Mouse (Mus musculus): ENCODE data around the gene Nudt8. TPM values are rescaled to one million over a fixed set of nuclear protein-coding genes. Genes with fewer than 3 reads are reported as not detected.
"Not testable (repeated sequence)": the region's sequence is repeated elsewhere in the genome, so short reads cannot be mapped to it uniquely, and the experiment has no call there.

The Nudt8 gene
- total RNA-seq, 1 experiment: 22.4 TPM

- no peaks in the 10 kb centered on the region for H3K36me3 ChIP-seq (ENCODE audit: control insufficient read depth, insufficient read depth, low read length, poor library complexity, severe bottlenecking)
- no peak overlapping the region for H3K4me3 ChIP-seq (ENCODE audit: insufficient read depth in 1 of 2, low read depth in 1 of 2, low read length in 2 of 2, poor library complexity in 1 of 2, severe bottlenecking in 1 of 2)
- no peaks in the 10 kb centered on the region for H3K4me1 ChIP-seq (ENCODE audit: control insufficient read depth in 2 of 2, insufficient read depth in 2 of 2, low read length in 2 of 2, poor library complexity in 1 of 2)
- DNase-seq (ENCODE audit: low read depth, low spot score): no peak
- H3K9ac ChIP-seq (ENCODE audit: insufficient read depth, low read depth, low read length, poor library complexity, severe bottlenecking): no peak overlapping the region
- TF ChIP-seq CHD2 (IDR thresholded peaks at IDR 0.05; ENCODE audit: low read depth, low read length) (no peak), ZNF384 (IDR thresholded peaks at IDR 0.05; ENCODE audit: low read depth, low read length) (no peak), HCFC1 (IDR thresholded peaks at IDR 0.05; ENCODE audit: borderline replicate concordance, insufficient read depth, low read length) (no peak)
- no peaks in the 10 kb centered on the region for H3K9me3 ChIP-seq (ENCODE audit: control insufficient read depth, insufficient read depth, low read depth, low read length)
- no peak overlapping the region for H3K27ac ChIP-seq (ENCODE audit: insufficient read depth, low read depth, low read length, poor library complexity, severe bottlenecking)
- in situ Hi-C loops (cut with MboI; ENCODE audit: low sequenced_read_pairs in 2 of 2, unreplicated experiment in 2 of 2): no loop called here
Observed at GRCm38 (mm10) chr19:3955804-3956203, 44.6 kb upstream of the Nudt8 start.

- in situ Hi-C loops (cut with MboI; ENCODE audit: low sequenced_read_pairs in 2 of 2, unreplicated experiment in 2 of 2); H3K27ac ChIP-seq (ENCODE audit: insufficient read depth, low read depth, low read length, poor library complexity, severe bottlenecking); DNase-seq (ENCODE audit: low read depth, low spot score); H3K9me3 ChIP-seq (ENCODE audit: control insufficient read depth, insufficient read depth, low read depth, low read length); H3K36me3 ChIP-seq (ENCODE audit: control insufficient read depth, insufficient read depth, low read length, poor library complexity, severe bottlenecking); H3K4me1 ChIP-seq (ENCODE audit: control insufficient read depth in 2 of 2, insufficient read depth in 2 of 2, low read length in 2 of 2, poor library complexity in 1 of 2); H3K4me3 ChIP-seq (ENCODE audit: insufficient read depth in 1 of 2, low read depth in 1 of 2, low read length in 2 of 2, poor library complexity in 1 of 2, severe bottlenecking in 1 of 2); H3K9ac ChIP-seq (ENCODE audit: insufficient read depth, low read depth, low read length, poor library complexity, severe bottlenecking): not testable (repeated sequence)
Observed at GRCm38 (mm10) chr19:3957296-3958036, 42.9 kb upstream of the Nudt8 start.

- H3K9ac ChIP-seq (ENCODE audit: insufficient read depth, low read depth, low read length, poor library complexity, severe bottlenecking): no peak within 1 kb of the TSS
- H3K27ac ChIP-seq (ENCODE audit: insufficient read depth, low read depth, low read length, poor library complexity, severe bottlenecking): peak within 1 kb of the TSS; percentile 5; the same call in 1 of the 2 replicates
- TF ChIP-seq ZC3H11A (IDR thresholded peaks at IDR 0.05; ENCODE audit: borderline replicate concordance, low read depth, low read length): no peak
- no peak for TF ChIP-seq HCFC1 (IDR thresholded peaks at IDR 0.05; ENCODE audit: borderline replicate concordance, insufficient read depth, low read length)
- H3K9me3 ChIP-seq (ENCODE audit: control insufficient read depth, insufficient read depth, low read depth, low read length): no peaks in the 10 kb centered on the region
- no peak within 1 kb of the TSS for H3K4me3 ChIP-seq (ENCODE audit: insufficient read depth in 1 of 2, low read depth in 1 of 2, low read length in 2 of 2, poor library complexity in 1 of 2, severe bottlenecking in 1 of 2)
- H3K36me3 ChIP-seq (ENCODE audit: control insufficient read depth, insufficient read depth, low read length, poor library complexity, severe bottlenecking): no peaks in the 10 kb centered on the region
- in situ Hi-C loops (cut with MboI; ENCODE audit: low sequenced_read_pairs in 2 of 2, unreplicated experiment in 2 of 2): no loop called here
- DNase-seq (ENCODE audit: low read depth, low spot score): no peak
- no peaks in the 10 kb centered on the region for H3K4me1 ChIP-seq (ENCODE audit: control insufficient read depth in 2 of 2, insufficient read depth in 2 of 2, low read length in 2 of 2, poor library complexity in 1 of 2)
Observed at GRCm38 (mm10) chr19:3958470-3958869, 41.9 kb upstream of the Nudt8 start, which contains the start of gene Aldh3b3. TSS of gene Aldh3b3 (plus strand) at chr19:3958645.

- TF ChIP-seq MAFK (IDR thresholded peaks at IDR 0.05; ENCODE audit: insufficient read depth, low read depth, low read length) (no peak), ZC3H11A (IDR thresholded peaks at IDR 0.05; ENCODE audit: borderline replicate concordance, low read depth, low read length) (no peak), HCFC1 (IDR thresholded peaks at IDR 0.05; ENCODE audit: borderline replicate concordance, insufficient read depth, low read length) (no peak), ZNF384 (IDR thresholded peaks at IDR 0.05; ENCODE audit: low read depth, low read length) (no peak), CHD2 (IDR thresholded peaks at IDR 0.05; ENCODE audit: low read depth, low read length) (no peak)
- no peak overlapping the region for H3K4me3 ChIP-seq (ENCODE audit: insufficient read depth in 1 of 2, low read depth in 1 of 2, low read length in 2 of 2, poor library complexity in 1 of 2, severe bottlenecking in 1 of 2)
- no peaks in the 10 kb centered on the region for H3K36me3 ChIP-seq (ENCODE audit: control insufficient read depth, insufficient read depth, low read length, poor library complexity, severe bottlenecking)
- no peaks in the 10 kb centered on the region for H3K4me1 ChIP-seq (ENCODE audit: control insufficient read depth in 2 of 2, insufficient read depth in 2 of 2, low read length in 2 of 2, poor library complexity in 1 of 2)
- H3K9ac ChIP-seq (ENCODE audit: insufficient read depth, low read depth, low read length, poor library complexity, severe bottlenecking): no peak overlapping the region
- H3K9me3 ChIP-seq (ENCODE audit: control insufficient read depth, insufficient read depth, low read depth, low read length): no peaks in the 10 kb centered on the region
- no peak overlapping the region for H3K27ac ChIP-seq (ENCODE audit: insufficient read depth, low read depth, low read length, poor library complexity, severe bottlenecking)
- in situ Hi-C loops (cut with MboI; ENCODE audit: low sequenced_read_pairs in 2 of 2, unreplicated experiment in 2 of 2): no loop called here
- DNase-seq (ENCODE audit: low read depth, low spot score): no peak
Observed at GRCm38 (mm10) chr19:3959030-3959429, 41.4 kb upstream of the Nudt8 start.

- H3K36me3 ChIP-seq (ENCODE audit: control insufficient read depth, insufficient read depth, low read length, poor library complexity, severe bottlenecking): no peaks in the 10 kb centered on the region
- in situ Hi-C loops (cut with MboI; ENCODE audit: low sequenced_read_pairs in 2 of 2, unreplicated experiment in 2 of 2): no loop called here
- TF ChIP-seq ZC3H11A (IDR thresholded peaks at IDR 0.05; ENCODE audit: borderline replicate concordance, low read depth, low read length) (no peak), ZNF384 (IDR thresholded peaks at IDR 0.05; ENCODE audit: low read depth, low read length) (no peak), CHD2 (IDR thresholded peaks at IDR 0.05; ENCODE audit: low read depth, low read length) (no peak), HCFC1 (IDR thresholded peaks at IDR 0.05; ENCODE audit: borderline replicate concordance, insufficient read depth, low read length) (no peak), MAFK (IDR thresholded peaks at IDR 0.05; ENCODE audit: insufficient read depth, low read depth, low read length) (no peak)
- DNase-seq (ENCODE audit: low read depth, low spot score): no peak
- H3K9me3 ChIP-seq (ENCODE audit: control insufficient read depth, insufficient read depth, low read depth, low read length): no peaks in the 10 kb centered on the region
- H3K4me1 ChIP-seq (ENCODE audit: control insufficient read depth in 2 of 2, insufficient read depth in 2 of 2, low read length in 2 of 2, poor library complexity in 1 of 2): no peaks in the 10 kb centered on the region
- no peak overlapping the region for H3K4me3 ChIP-seq (ENCODE audit: insufficient read depth in 1 of 2, low read depth in 1 of 2, low read length in 2 of 2, poor library complexity in 1 of 2, severe bottlenecking in 1 of 2)
- no peak overlapping the region for H3K27ac ChIP-seq (ENCODE audit: insufficient read depth, low read depth, low read length, poor library complexity, severe bottlenecking)
- no peak overlapping the region for H3K9ac ChIP-seq (ENCODE audit: insufficient read depth, low read depth, low read length, poor library complexity, severe bottlenecking)
Observed at GRCm38 (mm10) chr19:3960211-3960610, 40.2 kb upstream of the Nudt8 start.

- in situ Hi-C loops (cut with MboI; ENCODE audit: low sequenced_read_pairs in 2 of 2, unreplicated experiment in 2 of 2): not testable (repeated sequence)
Observed at GRCm38 (mm10) chr19:3961805-3962204, 38.6 kb upstream of the Nudt8 start.

More at GRCm38 (mm10) chr19:3961805-3962204, 38.6 kb upstream of the Nudt8 start:
- H3K9me3 ChIP-seq (ENCODE audit: control insufficient read depth, insufficient read depth, low read depth, low read length); H3K4me3 ChIP-seq (ENCODE audit: insufficient read depth in 1 of 2, low read depth in 1 of 2, low read length in 2 of 2, poor library complexity in 1 of 2, severe bottlenecking in 1 of 2); H3K27ac ChIP-seq (ENCODE audit: insufficient read depth, low read depth, low read length, poor library complexity, severe bottlenecking); DNase-seq (ENCODE audit: low read depth, low spot score); H3K9ac ChIP-seq (ENCODE audit: insufficient read depth, low read depth, low read length, poor library complexity, severe bottlenecking); H3K4me1 ChIP-seq (ENCODE audit: control insufficient read depth in 2 of 2, insufficient read depth in 2 of 2, low read length in 2 of 2, poor library complexity in 1 of 2); H3K36me3 ChIP-seq (ENCODE audit: control insufficient read depth, insufficient read depth, low read length, poor library complexity, severe bottlenecking): not testable (repeated sequence)
